Mouse (Mus musculus): ENCODE measurements around the gene Aipl1. TPM values are rescaled to one million over a fixed set of nuclear protein-coding genes. Genes with fewer than 3 reads are reported as not detected.

Aipl1 gene
- polyA plus RNA-seq, 1 experiment, result 0.04 TPM

DNA sequence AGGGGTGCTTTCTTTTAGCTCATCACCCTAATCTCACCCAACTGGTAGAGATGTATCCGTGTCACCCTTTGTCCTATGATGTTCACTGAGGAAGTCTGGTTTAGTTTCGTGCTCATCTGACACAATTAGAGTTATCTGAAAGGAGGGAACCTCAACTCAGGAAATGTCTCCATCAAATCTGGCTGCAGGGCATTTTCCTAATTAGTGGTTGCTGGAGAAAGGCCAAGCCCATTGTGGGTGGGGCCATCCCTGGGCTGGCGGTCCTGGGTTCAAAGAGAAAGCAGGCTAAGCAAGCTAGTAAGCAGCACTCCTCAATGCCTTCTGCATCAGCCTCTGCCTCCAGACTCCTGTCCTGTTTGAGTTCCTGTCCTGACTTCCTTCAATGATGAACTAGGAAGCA, 14.9 kb upstream of the Aipl1 start:
- no peak overlapping the region for H3K4me3 ChIP-seq (ENCODE audit: insufficient read depth, low read length)
- H3K27ac ChIP-seq (ENCODE audit: insufficient read depth, low read length), result no peak overlapping the region
- no peak for TF ChIP-seq POLR2A (IDR thresholded peaks at IDR 0.05; ENCODE audit: extremely low read depth, insufficient read depth, low read length)
- TF ChIP-seq CTCF (IDR thresholded peaks at IDR 0.05; ENCODE audit: extremely low read depth, insufficient read depth, low read length), result no peak
- H3K4me1 ChIP-seq (ENCODE audit: control insufficient read depth, insufficient read depth, low read length), result peaks cover 3% of the 10 kb centered on the region; the same call in 1 of the 2 replicates

DNA sequence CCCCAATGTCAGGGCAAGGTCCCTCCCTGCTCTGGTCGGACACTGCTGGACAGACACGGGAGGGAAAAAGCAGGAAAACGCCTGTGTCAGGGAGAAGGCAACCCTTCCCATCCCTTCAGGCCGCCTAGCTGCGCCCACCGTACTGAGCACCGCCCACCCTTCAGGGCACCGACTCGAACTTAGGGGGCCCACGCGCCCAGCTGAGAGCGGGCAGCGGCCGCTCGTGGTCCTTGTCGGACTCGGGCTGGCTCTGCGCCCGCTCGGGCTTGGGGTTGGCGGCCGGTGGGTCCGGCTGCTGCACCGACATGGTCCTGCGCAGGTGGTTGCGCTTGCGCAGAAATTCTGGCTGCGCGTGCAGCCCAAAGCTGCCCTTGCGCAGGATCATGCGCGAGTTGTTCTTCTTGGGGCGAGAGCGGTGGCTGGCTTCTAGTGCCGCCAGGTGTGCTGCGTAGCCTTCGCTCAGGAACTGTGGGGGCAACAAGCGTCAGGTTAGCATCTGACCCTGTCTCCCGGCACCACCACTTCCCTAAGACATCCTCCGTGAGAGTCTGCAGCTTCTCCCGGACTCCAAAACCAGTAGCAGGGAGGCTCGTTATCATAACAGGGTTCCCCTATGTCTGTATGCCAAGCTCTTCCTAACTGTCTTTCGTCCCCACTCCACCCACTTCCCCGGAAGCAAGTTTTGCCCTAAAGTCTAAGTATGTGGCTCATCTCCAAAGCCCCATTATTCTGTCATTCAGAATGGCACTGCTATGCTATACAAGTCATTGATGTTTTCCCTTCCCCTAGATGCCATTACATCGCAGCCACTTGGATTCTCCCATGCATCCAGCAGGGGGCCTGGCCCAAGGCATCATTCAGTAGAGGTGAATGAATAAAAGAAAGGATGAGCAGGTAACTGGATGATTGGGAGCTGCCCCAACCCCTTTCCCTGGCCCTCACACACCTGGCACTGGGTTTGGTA, 13.9 kb upstream of the Aipl1 start:
- Histone ChIP-seq H3K4me1 (ENCODE audit: control insufficient read depth, insufficient read depth, low read length) (peaks cover 2% of the 10 kb centered on the region; the same call in 1 of the 2 replicates), H3K4me3 (ENCODE audit: insufficient read depth, low read length) (peak overlapping the region; percentile 45), H3K27ac (ENCODE audit: insufficient read depth, low read length) (no peak overlapping the region; the same call in 1 of the 2 replicates)
- TF ChIP-seq POLR2A (IDR thresholded peaks at IDR 0.05; ENCODE audit: extremely low read depth, insufficient read depth, low read length) (peak; percentile 72), CTCF (IDR thresholded peaks at IDR 0.05; ENCODE audit: extremely low read depth, insufficient read depth, low read length) (peak; percentile 53)

DNA sequence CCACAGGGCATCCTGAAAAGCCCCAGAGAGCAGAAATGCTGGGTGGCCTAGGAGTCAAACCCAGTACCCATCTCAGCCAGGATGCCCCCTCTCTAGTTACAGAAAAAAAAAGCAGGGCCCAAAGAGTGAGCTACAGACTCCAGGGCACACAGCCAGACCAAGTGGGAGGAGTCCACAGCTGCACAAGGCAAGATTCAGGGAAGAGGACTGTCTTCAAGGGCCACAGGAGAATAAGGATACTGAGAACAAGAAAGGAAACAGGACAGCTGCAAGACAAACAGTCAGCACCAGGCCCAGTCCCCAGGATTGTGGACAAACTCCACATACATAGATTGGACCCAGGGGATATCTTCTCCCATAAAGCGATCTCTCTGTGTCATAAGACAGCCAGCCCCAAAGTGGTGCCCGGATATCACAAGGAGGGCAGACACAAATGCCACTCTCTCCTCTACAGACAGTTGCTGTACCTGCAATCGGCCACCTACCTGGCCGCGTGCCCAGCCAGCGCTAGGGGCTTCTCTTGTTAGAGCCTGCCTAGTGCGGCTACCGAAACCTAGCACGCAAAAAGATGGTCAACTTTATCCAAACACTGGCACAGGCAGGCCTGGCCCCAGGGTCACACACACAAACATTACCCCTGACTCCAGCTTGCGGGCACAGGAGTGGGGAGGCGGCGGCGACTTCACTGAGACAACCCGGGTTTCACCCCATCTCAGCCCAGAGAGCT, 13.0 kb upstream of the Aipl1 start:
- Histone ChIP-seq H3K4me3 (ENCODE audit: insufficient read depth, low read length) (peak overlapping the region; percentile 45), H3K27ac (ENCODE audit: insufficient read depth, low read length) (no peak overlapping the region), H3K4me1 (ENCODE audit: control insufficient read depth, insufficient read depth, low read length) (peaks cover 2% of the 10 kb centered on the region; the same call in 1 of the 2 replicates)
- TF ChIP-seq POLR2A (IDR thresholded peaks at IDR 0.05; ENCODE audit: extremely low read depth, insufficient read depth, low read length), result no peak
- TF ChIP-seq CTCF (IDR thresholded peaks at IDR 0.05; ENCODE audit: extremely low read depth, insufficient read depth, low read length), result no peak

DNA sequence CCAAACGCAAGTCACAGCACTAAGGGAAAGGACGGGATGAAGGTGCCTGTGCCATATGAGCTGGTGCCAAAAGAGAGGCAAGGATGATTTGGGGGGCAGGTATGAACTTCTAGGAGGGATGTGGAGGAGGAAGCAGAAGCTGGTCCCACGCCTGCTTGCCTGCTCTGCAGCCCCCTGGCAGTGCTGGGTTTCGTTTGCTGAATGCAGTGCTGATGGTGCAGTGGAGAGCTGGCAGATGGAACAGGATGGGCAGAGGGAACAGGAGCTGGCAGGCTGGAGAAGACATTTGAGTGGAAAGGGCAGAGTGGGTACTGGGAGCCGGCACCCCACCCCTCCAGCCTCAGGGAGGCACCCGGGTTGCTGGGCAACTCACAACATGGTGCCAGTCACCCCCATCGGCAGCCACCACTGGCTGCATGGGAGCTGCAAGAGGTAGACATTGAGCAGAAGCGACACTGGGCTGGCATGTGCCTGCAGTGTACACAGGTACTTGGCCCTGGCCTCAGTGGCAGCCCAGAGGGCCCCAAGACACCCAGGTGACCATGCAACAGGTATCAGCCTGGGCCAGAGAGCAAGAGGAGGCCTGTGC, 12.0 kb upstream of the Aipl1 start:
- H3K4me1 ChIP-seq (ENCODE audit: control insufficient read depth, insufficient read depth, low read length), result peaks cover 2% of the 10 kb centered on the region; the same call in 1 of the 2 replicates
- H3K27ac ChIP-seq (ENCODE audit: insufficient read depth, low read length), result no peak overlapping the region
- TF ChIP-seq CTCF (IDR thresholded peaks at IDR 0.05; ENCODE audit: extremely low read depth, insufficient read depth, low read length), result no peak
- no peak for TF ChIP-seq POLR2A (IDR thresholded peaks at IDR 0.05; ENCODE audit: extremely low read depth, insufficient read depth, low read length)
- no peak overlapping the region for H3K4me3 ChIP-seq (ENCODE audit: insufficient read depth, low read length)

DNA sequence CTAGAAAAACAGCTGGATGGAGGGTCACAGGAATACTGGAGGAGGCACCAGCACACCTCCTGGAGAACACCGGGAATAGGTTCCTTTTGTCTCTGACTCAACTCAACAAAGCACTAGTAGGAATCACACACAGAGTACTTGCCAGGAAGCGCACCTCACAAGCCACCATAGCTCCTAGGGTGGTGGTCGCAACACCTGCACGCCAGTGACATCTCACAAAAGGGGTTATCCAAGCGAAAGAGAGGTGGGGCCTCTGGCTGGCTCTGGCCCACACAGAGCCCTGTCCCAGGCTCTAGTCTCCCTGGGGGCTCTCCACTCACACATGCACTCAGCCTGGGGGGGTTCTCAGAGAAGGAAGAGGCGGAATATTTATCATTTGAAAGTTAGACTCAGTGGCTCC, 11.4 kb upstream of the Aipl1 start:
- H3K27ac ChIP-seq (ENCODE audit: insufficient read depth, low read length), result no peak overlapping the region
- no peak overlapping the region for H3K4me3 ChIP-seq (ENCODE audit: insufficient read depth, low read length)
- TF ChIP-seq POLR2A (IDR thresholded peaks at IDR 0.05; ENCODE audit: extremely low read depth, insufficient read depth, low read length) (no peak), CTCF (IDR thresholded peaks at IDR 0.05; ENCODE audit: extremely low read depth, insufficient read depth, low read length) (no peak)
- H3K4me1 ChIP-seq (ENCODE audit: control insufficient read depth, insufficient read depth, low read length), result peaks cover 2% of the 10 kb centered on the region; the same call in 1 of the 2 replicates

DNA sequence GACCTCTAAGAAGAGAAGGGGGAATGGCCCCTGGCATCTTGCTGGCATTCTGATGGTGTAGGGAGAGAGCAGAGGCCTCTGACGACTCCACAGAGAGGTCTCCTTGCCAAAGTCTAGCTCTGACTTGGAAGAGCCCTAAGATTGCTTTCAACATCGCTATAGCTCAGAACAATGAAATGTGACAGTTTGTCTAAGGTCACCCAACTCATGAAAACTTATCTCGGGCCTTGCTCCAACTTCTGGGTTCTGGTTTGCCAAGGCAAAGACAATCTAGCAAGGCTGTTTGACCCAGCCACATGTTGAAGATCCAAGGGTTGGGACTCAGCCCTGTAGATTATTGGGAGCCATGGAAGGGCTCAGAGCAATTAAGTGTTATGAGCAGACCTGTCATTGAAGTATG, 6.9 kb upstream of the Aipl1 start:
- Histone ChIP-seq H3K4me1 (ENCODE audit: control insufficient read depth, insufficient read depth, low read length) (peaks cover 4% of the 10 kb centered on the region; the same call in 1 of the 2 replicates), H3K27ac (ENCODE audit: insufficient read depth, low read length) (no peak overlapping the region), H3K4me3 (ENCODE audit: insufficient read depth, low read length) (no peak overlapping the region)
- TF ChIP-seq POLR2A (IDR thresholded peaks at IDR 0.05; ENCODE audit: extremely low read depth, insufficient read depth, low read length) (no peak), CTCF (IDR thresholded peaks at IDR 0.05; ENCODE audit: extremely low read depth, insufficient read depth, low read length) (no peak)

DNA sequence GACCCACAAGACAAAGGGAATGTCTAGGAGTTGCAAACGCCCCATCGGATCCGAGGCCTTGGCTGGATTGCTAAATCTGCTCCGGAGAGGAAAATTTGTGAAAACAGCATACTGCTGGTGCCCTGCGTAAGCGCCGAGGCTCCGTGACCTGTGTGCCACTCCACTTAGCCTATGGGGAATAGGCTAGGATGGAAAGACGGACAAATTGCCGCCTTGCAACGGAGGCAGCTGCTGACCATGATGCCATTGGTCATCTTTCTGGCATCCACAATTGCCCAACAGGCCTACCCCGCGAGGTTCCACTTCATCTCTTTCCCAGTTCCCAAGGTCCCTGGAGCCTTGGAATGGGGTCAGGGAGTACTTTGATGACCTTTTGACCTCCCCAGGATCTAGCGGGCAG, 5.3 kb upstream of the Aipl1 start:
- H3K4me1 ChIP-seq (ENCODE audit: control insufficient read depth, insufficient read depth, low read length), result peaks cover 4% of the 10 kb centered on the region; the same call in 1 of the 2 replicates
- TF ChIP-seq CTCF (IDR thresholded peaks at IDR 0.05; ENCODE audit: extremely low read depth, insufficient read depth, low read length) (no peak), POLR2A (IDR thresholded peaks at IDR 0.05; ENCODE audit: extremely low read depth, insufficient read depth, low read length) (no peak)
- peak overlapping the region; percentile 40; the same call in 1 of the 2 replicates for H3K4me3 ChIP-seq (ENCODE audit: insufficient read depth, low read length)
- H3K27ac ChIP-seq (ENCODE audit: insufficient read depth, low read length), result no peak overlapping the region

DNA sequence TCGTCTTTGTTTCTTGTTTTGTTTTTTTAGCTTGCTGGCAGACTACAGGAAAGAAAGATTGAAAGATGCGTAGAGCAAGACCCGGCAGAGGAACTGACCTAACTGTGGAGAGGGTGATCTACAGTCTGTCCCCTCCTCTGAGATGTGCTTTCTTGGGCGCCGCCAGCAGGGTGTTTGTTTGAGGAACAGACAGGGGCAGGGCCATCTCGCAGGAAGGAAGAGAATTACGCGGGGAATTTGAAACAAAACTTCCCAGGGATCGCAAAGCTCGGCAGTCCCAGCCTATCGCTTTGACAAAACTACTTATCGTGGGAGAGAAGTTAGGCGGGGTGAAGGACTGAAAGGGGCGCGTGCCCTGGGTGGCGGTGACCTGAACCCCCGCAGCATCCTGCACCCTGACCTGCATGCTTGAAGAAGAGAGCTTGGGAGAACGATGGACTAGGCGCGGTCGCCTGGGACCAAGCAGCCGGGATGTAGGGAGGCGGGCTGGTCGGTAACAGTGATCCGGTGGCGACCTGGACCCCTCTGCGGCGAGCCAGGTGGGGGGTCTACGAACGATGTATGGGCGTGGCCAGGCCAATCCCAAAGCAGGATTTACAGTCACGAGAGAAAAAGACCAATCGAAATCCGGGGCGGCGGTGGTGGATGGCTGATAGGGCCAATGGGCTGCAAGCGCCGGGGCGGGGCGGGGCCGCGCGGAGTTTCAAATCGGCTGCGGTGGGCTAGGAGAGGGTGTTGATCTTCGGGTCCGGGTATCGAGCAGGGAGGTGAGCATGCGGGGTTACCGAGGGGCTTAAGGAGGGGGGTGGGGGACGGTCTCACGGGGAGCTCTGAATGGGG, 4.7 kb upstream of the Aipl1 start, which contains the start of gene Pimreg:
TSS of gene Pimreg (plus strand) at position 265 of the 840 bp plus-strand sequence.
- Histone ChIP-seq H3K4me3 (ENCODE audit: insufficient read depth, low read length) (peak within 1 kb of the TSS; percentile 40), H3K27ac (ENCODE audit: insufficient read depth, low read length) (no peak within 1 kb of the TSS), H3K4me1 (ENCODE audit: control insufficient read depth, insufficient read depth, low read length) (peaks cover 4% of the 10 kb centered on the region; the same call in 1 of the 2 replicates)
- TF ChIP-seq CTCF (IDR thresholded peaks at IDR 0.05; ENCODE audit: extremely low read depth, insufficient read depth, low read length), result no peak
- 0 out of 2 replicates have a peak, but pooled peaks have one; percentile 41 for TF ChIP-seq POLR2A (IDR thresholded peaks at IDR 0.05; ENCODE audit: extremely low read depth, insufficient read depth, low read length)
